Mouse (Mus musculus): Measurements from ENCODE around the gene Farsb. TPM values are rescaled to one million over a fixed set of nuclear protein-coding genes. Genes with fewer than 3 reads are reported as not detected.

Farsb gene
- total and polyA plus RNA-seq, 3 experiments, result 119 to 154 (median 122) TPM

- no peak for TF ChIP-seq MXI1 (IDR thresholded peaks at IDR 0.05; ENCODE audit: low read depth, low read length)
- no peak for TF ChIP-seq USF2 (IDR thresholded peaks at IDR 0.05; ENCODE audit: borderline replicate concordance in 1 of 2, insufficient read depth in 1 of 2, low read depth in 1 of 2, low read length in 2 of 2)
These were observed 69.1 kb downstream of the Farsb start (continued) for GRCm38 (mm10) chr1:78419593-78419992.

DNA sequence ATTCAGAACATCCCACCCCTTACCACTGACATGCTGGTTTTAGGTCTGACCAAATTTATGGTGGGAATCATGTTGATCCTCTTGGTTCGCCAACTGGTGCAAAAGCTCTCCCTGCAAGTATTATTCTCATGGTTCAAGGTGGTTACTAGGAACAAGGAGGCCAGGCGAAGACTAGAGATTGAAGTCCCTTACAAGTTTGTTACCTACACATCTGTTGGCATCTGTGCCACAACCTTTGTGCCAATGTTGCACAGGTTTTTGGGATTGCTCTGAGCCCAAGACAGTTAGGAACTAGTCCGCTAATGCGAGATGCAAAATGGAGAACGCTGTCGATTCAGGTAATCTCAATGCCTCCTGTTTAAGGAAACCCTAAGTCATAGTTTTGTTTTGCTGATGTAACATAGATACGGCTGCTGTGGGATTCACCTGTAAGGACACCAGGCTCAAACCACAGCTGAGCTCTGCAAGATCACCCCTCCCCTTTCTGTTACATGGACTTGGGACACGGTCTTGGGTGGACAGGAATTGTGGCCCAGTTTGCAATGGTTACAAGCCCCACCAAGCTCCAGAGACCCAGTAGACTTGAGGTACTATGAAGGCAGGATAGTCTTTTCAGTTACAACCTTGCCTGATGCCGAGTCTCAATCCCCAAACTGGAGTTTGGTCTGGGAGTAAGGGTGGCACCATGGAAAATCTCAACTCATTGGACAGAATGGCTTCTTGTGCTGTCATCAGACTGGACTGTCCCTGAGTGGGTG, 71.4 kb downstream of the Farsb start:
- no peak for DNase-seq (ENCODE audit: low read depth, low spot score)
- Histone ChIP-seq H3K9ac (ENCODE audit: control insufficient read depth, low read depth, low read length, poor library complexity, severe bottlenecking) (no peak overlapping the region), H3K4me1 (ENCODE audit: control insufficient read depth in 1 of 2, insufficient read depth in 2 of 2, low read length in 2 of 2) (no peaks in the 10 kb centered on the region), H3K9me3 (replicated peaks; ENCODE audit: insufficient read depth, low read length) (no peaks in the 10 kb centered on the region), H3K27ac (ENCODE audit: control insufficient read depth, low read depth, low read length) (no peak overlapping the region), H3K4me3 (ENCODE audit: control insufficient read depth in 1 of 2, insufficient read depth in 1 of 2, low read depth in 2 of 2, low read length in 2 of 2) (no peak overlapping the region), H3K27me3 (ENCODE audit: control insufficient read depth in 1 of 2, insufficient read depth in 2 of 2, low read length in 2 of 2) (no peaks in the 10 kb centered on the region), H3K36me3 (ENCODE audit: control insufficient read depth in 1 of 2, insufficient read depth in 2 of 2, low read length in 2 of 2) (no peaks in the 10 kb centered on the region; a peak in 1 of 4 replicates), H3K79me2 (ENCODE audit: control insufficient read depth, insufficient read depth, low read length, poor library complexity) (no peaks in the 10 kb centered on the region)
- no peak for TF ChIP-seq MAZ (IDR thresholded peaks at IDR 0.05; ENCODE audit: low read depth, low read length)
- no peak for TF ChIP-seq BHLHE40 (IDR thresholded peaks at IDR 0.05; ENCODE audit: borderline replicate concordance, low read depth, low read length)
- TF ChIP-seq POLR2A (IDR thresholded peaks at IDR 0.05; ENCODE audit: control insufficient read depth in 1 of 2, insufficient read depth in 1 of 2, low read depth in 1 of 2, low read length in 2 of 2, poor library complexity in 1 of 2), result no peak
- no peak for TF ChIP-seq JUND (IDR thresholded peaks at IDR 0.05; ENCODE audit: low read depth, low read length)
- no peak for TF ChIP-seq ZC3H11A (IDR thresholded peaks at IDR 0.05; ENCODE audit: low read depth, low read length)
- no peak for TF ChIP-seq MYC (IDR thresholded peaks at IDR 0.05; ENCODE audit: low read depth, low read length)
- no peak for TF ChIP-seq EP300 (IDR thresholded peaks at IDR 0.05; ENCODE audit: low read depth in 1 of 2, low read length in 2 of 2)
- no peak for TF ChIP-seq UBTF (IDR thresholded peaks at IDR 0.05; ENCODE audit: borderline replicate concordance, insufficient read depth, low read depth, low read length)
- TF ChIP-seq POLR2AphosphoS2 (IDR thresholded peaks at IDR 0.05; ENCODE audit: low read length), result no peak
- no peak for TF ChIP-seq CHD1 (IDR thresholded peaks at IDR 0.05; ENCODE audit: low read depth, low read length)
- no peak for TF ChIP-seq ZKSCAN1 (IDR thresholded peaks at IDR 0.05; ENCODE audit: low read depth, low read length)
- TF ChIP-seq MAX (IDR thresholded peaks at IDR 0.05; ENCODE audit: low read length), result no peak
- no peak for TF ChIP-seq ELF1 (IDR thresholded peaks at IDR 0.05; ENCODE audit: low read depth, low read length)
- no peak for TF ChIP-seq MYB (IDR thresholded peaks at IDR 0.05; ENCODE audit: low read depth, low read length)
- no peak for TF ChIP-seq ETS1 (IDR thresholded peaks at IDR 0.05; ENCODE audit: low read depth, low read length)
- no peak for TF ChIP-seq MEF2A (IDR thresholded peaks at IDR 0.05; ENCODE audit: extremely low read depth, insufficient replicate concordance, low read depth, low read length, poor library complexity, severe bottlenecking)
